Mouse (Mus musculus): ENCODE measurements at regions not wholly inside any gene's neighbourhood (a gene's known extent, or its start where the extent isn't known, plus 50 kb on each side); places are given as distances from the start of the nearest gene placed in this dataset.

- H3K27ac ChIP-seq (ENCODE audit: low read depth, low read length) = no peak overlapping the region
These were observed 52.4 kb upstream of the Cdkn2b start for GRCm38 (mm10) chr4:89363150-89363683.

GRCm38 (mm10) chr4:89362650-89363049 lies 51.8 kb upstream of the Cdkn2b start:
- DNase-seq (ENCODE audit: low spot score, missing footprints) = no peak
- no peaks in the 10 kb centered on the region for H3K27me3 ChIP-seq (ENCODE audit: control insufficient read depth, insufficient read depth, low read length)
- 66% methylated on average over 3 of the region's 3 CpGs for WGBS
- no peaks in the 10 kb centered on the region for H3K9me3 ChIP-seq (ENCODE audit: control insufficient read depth, low read length)
- no peak overlapping the region for H3K4me2 ChIP-seq
- no peaks in the 10 kb centered on the region for H3K36me3 ChIP-seq (ENCODE audit: control insufficient read depth, insufficient read depth, low read length)
- H3K4me3 ChIP-seq (ENCODE audit: low read depth, low read length) = no peak overlapping the region
- no peak for ATAC-seq (ENCODE audit: low FRiP score)
- H3K27ac ChIP-seq (ENCODE audit: low read depth, low read length) = no peak overlapping the region
- no peaks in the 10 kb centered on the region for H3K4me1 ChIP-seq (ENCODE audit: control insufficient read depth, insufficient read depth, low read length)
- no peak overlapping the region for H3K9ac ChIP-seq (ENCODE audit: low read length)

More at GRCm38 (mm10) chr4:89363150-89363683, 52.4 kb upstream of the Cdkn2b start:
- no peaks in the 10 kb centered on the region for H3K9me3 ChIP-seq (ENCODE audit: control insufficient read depth, low read length)
- WGBS = 76% methylated on average over 2 of the region's 2 CpGs
- no peak overlapping the region for H3K9ac ChIP-seq (ENCODE audit: low read length)
- no peak for DNase-seq (ENCODE audit: low spot score, missing footprints)
- H3K4me1 ChIP-seq (ENCODE audit: control insufficient read depth, insufficient read depth, low read length) = no peaks in the 10 kb centered on the region
- no peak for ATAC-seq (ENCODE audit: low FRiP score)
- H3K27me3 ChIP-seq (ENCODE audit: control insufficient read depth, insufficient read depth, low read length) = no peaks in the 10 kb centered on the region
- no peak overlapping the region for H3K4me3 ChIP-seq (ENCODE audit: low read depth, low read length)
- H3K4me2 ChIP-seq = no peak overlapping the region
- H3K36me3 ChIP-seq (ENCODE audit: control insufficient read depth, insufficient read depth, low read length) = no peaks in the 10 kb centered on the region

DNA sequence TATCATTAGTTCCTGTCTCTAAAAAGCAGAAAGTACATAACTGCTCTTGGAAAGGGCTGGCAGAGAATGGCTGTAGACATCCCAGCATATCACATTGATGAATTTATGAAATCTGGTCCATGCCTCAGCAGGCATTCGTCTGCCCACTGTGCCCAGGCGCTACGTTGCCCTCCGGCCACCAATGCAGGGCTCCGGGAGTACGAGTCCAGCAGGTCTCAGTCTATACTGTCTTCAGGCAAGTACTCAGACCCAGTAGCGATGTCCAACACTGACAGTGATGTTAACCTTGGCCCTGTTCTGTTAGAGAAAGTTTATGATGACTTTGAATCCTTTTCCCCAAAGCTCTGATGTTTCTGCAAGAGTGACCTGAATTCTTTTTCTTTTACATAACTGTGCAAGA lies 50.5 kb upstream of the Cdkn2b start:
- no peaks in the 10 kb centered on the region for H3K36me3 ChIP-seq (ENCODE audit: control insufficient read depth, insufficient read depth, low read length)
- ATAC-seq (ENCODE audit: low FRiP score) (no peak), DNase-seq (ENCODE audit: low spot score, missing footprints) (no peak)
- no peak overlapping the region for H3K9ac ChIP-seq (ENCODE audit: low read length)
- H3K27me3 ChIP-seq (ENCODE audit: control insufficient read depth, insufficient read depth, low read length) = no peaks in the 10 kb centered on the region
- no peak overlapping the region for H3K27ac ChIP-seq (ENCODE audit: low read depth, low read length)
- H3K4me1 ChIP-seq (ENCODE audit: control insufficient read depth, insufficient read depth, low read length) = no peaks in the 10 kb centered on the region
- H3K4me3 ChIP-seq (ENCODE audit: low read depth, low read length) = no peak overlapping the region
- H3K9me3 ChIP-seq (ENCODE audit: control insufficient read depth, low read length) = no peaks in the 10 kb centered on the region
- 91% methylated on average over 7 of the region's 7 CpGs for WGBS
- H3K4me2 ChIP-seq = no peak overlapping the region
